Mouse (Mus musculus): ENCODE measurements around the gene Myo1a.

DNA sequence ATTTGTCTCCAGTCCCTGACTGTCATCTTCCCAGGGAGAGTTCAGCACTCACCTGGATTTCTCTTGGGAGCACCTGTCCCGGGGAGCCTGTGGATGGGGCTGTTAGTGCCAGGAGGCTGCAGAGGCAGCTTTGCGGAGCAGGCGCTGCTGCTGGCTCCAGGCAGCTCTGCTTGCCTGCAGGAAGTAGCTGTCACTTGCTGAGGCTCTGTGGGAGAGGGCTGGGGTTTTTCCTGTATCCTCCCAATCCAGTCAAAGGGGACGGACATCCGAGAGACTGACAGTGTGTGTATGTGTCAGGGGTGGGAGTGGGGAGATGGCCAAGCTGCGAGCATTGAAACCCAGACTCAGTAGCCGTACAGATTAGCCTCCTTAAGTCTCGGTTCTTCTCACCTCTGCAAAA lies 46.6 kb downstream of the Myo1a start, which contains the start of gene Gpr182:
- TF ChIP-seq CTCF (IDR thresholded peaks at IDR 0.05) (no peak), EP300 (IDR thresholded peaks at IDR 0.05; ENCODE audit: insufficient read depth, low read depth, low read length) (peak; percentile 52; the same call in 1 of the 2 replicates), POLR2A (IDR thresholded peaks at IDR 0.05; ENCODE audit: insufficient read depth, low read depth, low read length) (peak; percentile 88)

Measured in heart, adult 2 months (tissue).